Mouse (Mus musculus): ENCODE data around the gene Rab5c. TPM values are rescaled to one million over a fixed set of nuclear protein-coding genes. Genes with fewer than 3 reads are reported as not detected.

Gene Rab5c
- polyA plus RNA-seq, 1 experiment from 2014 or later = 142 TPM

DNA sequence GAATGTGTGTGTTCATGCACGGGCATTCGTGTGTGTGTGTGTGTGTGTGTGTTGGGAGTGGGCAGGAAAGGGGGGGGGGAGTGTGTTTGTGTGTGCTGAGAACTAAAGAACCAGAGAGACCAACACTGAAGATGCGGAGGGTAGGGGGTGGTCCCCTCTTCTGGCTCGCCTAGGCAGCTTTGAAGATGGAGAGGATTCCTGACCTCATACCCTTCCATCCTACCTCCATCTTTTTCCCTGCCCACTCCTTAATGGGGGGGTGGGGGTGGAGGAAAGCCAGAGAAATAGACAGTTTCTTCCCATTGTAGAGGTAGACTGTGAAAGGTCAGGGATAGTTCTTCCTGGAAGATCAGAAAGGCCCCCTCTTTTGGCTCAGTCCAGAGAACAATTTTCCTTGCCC lies 24.8 kb downstream of the Rab5c start:
- no peaks in the 10 kb centered on the region for H3K9me3 ChIP-seq (replicated peaks; ENCODE audit: control insufficient read depth, low read length)
- H3K27me3 ChIP-seq (replicated peaks; ENCODE audit: control insufficient read depth, insufficient read depth, low read length) = no peaks in the 10 kb centered on the region
- H3K4me2 ChIP-seq (ENCODE audit: low read length) = no peak overlapping the region
- 50% methylated on average over 4 of the region's 4 CpGs for WGBS
- peaks cover 14% of the 10 kb centered on the region for H3K4me1 ChIP-seq (ENCODE audit: control insufficient read depth, insufficient read depth, low read length)
- H3K27ac ChIP-seq (ENCODE audit: low read depth, low read length) = no peak overlapping the region
- H3K4me3 ChIP-seq (ENCODE audit: low read depth, low read length) = no peak overlapping the region
- peak overlapping the region; percentile 1; the same call in 1 of the 2 replicates for H3K9ac ChIP-seq (ENCODE audit: low read length)
- ATAC-seq = no peak
- no peak for DNase-seq (ENCODE audit: low spot score)
- peaks cover 59% of the 10 kb centered on the region for H3K36me3 ChIP-seq (ENCODE audit: control insufficient read depth, insufficient read depth, low read length)

DNA sequence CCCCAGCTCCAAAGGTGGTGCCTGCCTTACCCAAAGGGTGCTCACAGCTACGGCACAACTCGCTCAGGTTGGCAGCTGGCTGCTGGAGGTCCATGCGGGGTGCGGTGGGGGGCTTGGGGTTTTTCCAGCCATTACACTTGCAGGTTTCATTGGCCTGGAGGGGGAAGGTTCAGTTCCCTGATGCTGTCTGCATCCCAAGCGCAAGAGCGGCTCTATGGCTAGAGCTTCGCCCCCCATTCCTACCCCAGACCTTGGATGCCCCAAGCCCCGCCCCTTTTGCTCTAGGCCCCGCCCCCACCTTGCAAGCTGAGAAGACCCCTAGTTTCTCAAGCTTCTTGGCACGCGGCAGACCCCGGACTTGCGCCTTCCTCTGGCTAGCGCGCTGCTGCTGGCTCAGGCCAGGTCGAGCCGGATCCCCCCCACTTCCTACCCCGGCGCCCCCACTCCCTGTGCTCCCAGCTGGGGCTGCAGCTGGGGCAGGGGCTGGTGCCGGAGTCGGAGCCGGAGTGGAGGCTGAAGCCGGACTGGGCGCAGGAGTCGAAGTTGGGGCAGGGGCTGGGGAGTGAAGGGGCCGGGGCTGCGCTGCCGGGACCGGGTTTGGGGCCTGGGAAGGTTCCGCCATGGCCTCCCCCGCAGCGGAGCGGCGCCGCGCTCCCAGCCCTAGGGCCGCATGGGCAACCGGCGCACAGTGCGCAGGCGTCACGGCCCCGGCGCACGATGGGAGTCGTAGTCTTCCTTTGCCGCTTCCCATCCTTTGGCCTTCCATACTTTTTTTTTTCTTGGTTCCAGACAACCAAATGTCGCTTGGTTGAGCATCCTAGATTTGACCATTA lies 26.0 kb downstream of the Rab5c start, which contains the start of gene Kat2a:
Gene Kat2a, minus strand, starts transcription at position 683 of the 833 bp plus-strand sequence.
- peak within 1 kb of the TSS; percentile 65 for H3K4me2 ChIP-seq (ENCODE audit: low read length)
- H3K4me3 ChIP-seq (ENCODE audit: low read depth, low read length) = peak within 1 kb of the TSS; percentile 77
- WGBS = 2% methylated on average over 43 of the region's 48 CpGs
- H3K4me1 ChIP-seq (ENCODE audit: control insufficient read depth, insufficient read depth, low read length) = peaks cover 14% of the 10 kb centered on the region
- H3K9me3 ChIP-seq (replicated peaks; ENCODE audit: control insufficient read depth, low read length) = no peaks in the 10 kb centered on the region
- ATAC-seq (peak; percentile 93), DNase-seq (ENCODE audit: low spot score) (peak; percentile 92)
- H3K36me3 ChIP-seq (ENCODE audit: control insufficient read depth, insufficient read depth, low read length) = peaks cover 59% of the 10 kb centered on the region
- H3K9ac ChIP-seq (ENCODE audit: low read length) = peak within 1 kb of the TSS; percentile 85
- H3K27me3 ChIP-seq (replicated peaks; ENCODE audit: control insufficient read depth, insufficient read depth, low read length) = no peaks in the 10 kb centered on the region
- peak within 1 kb of the TSS; percentile 35; the same call in 1 of the 2 replicates for H3K27ac ChIP-seq (ENCODE audit: low read depth, low read length)

DNA sequence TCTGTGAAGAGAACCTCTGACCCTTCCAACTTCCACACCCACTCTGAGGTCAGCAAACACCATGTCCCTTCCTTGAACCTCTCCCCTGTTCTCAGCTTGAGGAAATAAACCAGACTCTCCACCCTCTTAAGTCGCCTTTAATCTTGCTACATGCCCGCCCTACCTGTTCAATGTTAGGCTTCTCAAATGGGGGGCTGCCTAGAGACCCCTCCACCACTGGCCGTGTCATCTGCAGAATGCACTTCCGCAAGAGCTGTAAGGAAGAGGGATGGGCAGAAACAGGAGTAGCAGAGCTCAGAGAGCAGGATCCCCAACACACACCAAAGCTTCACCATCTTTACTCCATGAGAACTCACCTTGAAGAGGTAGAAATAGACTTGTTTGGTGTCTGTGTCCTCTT lies 27.0 kb downstream of the Rab5c start:
- Histone ChIP-seq H3K4me2 (ENCODE audit: low read length) (no peak overlapping the region), H3K4me3 (ENCODE audit: low read depth, low read length) (no peak overlapping the region), H3K27me3 (replicated peaks; ENCODE audit: control insufficient read depth, insufficient read depth, low read length) (no peaks in the 10 kb centered on the region), H3K9me3 (replicated peaks; ENCODE audit: control insufficient read depth, low read length) (no peaks in the 10 kb centered on the region), H3K9ac (ENCODE audit: low read length) (no peak overlapping the region), H3K36me3 (ENCODE audit: control insufficient read depth, insufficient read depth, low read length) (peaks cover 59% of the 10 kb centered on the region), H3K4me1 (ENCODE audit: control insufficient read depth, insufficient read depth, low read length) (peaks cover 14% of the 10 kb centered on the region), H3K27ac (ENCODE audit: low read depth, low read length) (no peak overlapping the region)
- DNase-seq (ENCODE audit: low spot score) = no peak
- no peak for ATAC-seq
- 92% methylated on average over 4 of the region's 4 CpGs for WGBS

DNA sequence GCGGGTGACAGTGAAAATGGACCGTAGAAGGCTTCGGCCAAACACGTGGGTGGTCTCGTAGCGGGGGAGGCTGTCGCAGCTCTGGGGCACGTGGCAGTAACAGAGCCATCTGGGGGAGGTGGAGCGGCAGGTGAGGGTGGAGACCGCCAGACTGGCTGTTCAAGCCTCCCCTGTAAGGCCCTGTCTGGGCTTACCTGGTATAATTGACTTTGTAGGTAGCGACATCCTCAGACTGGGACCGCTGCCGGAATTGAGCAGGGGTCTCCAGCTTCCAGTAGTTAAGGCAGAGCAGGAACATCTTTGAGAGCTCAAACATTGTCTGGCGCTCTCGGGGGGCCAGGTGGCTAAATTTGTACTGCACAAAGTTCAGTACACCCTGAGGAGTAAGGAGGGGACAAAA lies 27.5 kb downstream of the Rab5c start:
- Histone ChIP-seq H3K4me3 (ENCODE audit: low read depth, low read length) (no peak overlapping the region), H3K4me2 (ENCODE audit: low read length) (no peak overlapping the region), H3K36me3 (ENCODE audit: control insufficient read depth, insufficient read depth, low read length) (peaks cover 59% of the 10 kb centered on the region), H3K9me3 (replicated peaks; ENCODE audit: control insufficient read depth, low read length) (no peaks in the 10 kb centered on the region), H3K27ac (ENCODE audit: low read depth, low read length) (no peak overlapping the region), H3K4me1 (ENCODE audit: control insufficient read depth, insufficient read depth, low read length) (peaks cover 14% of the 10 kb centered on the region), H3K9ac (ENCODE audit: low read length) (no peak overlapping the region), H3K27me3 (replicated peaks; ENCODE audit: control insufficient read depth, insufficient read depth, low read length) (no peaks in the 10 kb centered on the region)
- ATAC-seq (no peak), DNase-seq (ENCODE audit: low spot score) (no peak)
- 92% methylated on average over 15 of the region's 15 CpGs for WGBS

DNA sequence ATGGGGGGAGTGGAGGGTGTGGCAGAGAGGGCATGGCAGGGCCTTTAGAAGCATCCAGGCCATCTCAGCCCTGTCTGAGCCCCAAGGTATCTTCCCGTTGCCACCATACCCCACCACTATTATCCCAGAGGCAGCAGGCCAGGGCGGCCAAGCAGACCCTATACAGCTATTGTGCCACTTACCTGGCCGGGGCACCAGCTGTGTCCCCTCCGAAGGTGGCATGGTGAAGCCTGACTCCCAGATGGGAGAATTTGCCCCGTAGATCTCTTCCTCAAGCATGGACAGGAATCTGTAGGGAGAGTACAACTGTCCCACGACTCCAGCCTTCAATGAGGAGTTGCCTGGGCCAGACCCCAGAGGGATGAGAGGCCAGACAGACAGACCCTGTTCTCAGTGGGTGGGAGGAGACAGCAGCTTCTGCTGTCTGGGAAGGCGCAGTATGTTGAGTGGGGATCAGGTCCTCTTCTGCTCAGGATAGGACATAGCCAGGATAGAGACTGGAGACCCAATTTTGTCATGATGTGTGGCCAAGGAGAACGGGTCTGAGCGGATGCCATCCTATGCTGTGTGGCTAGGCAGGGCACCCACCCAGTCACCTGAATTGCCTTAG lies 28.7 kb downstream of the Rab5c start:
- Histone ChIP-seq H3K9ac (ENCODE audit: low read length) (no peak overlapping the region), H3K27me3 (replicated peaks; ENCODE audit: control insufficient read depth, insufficient read depth, low read length) (no peaks in the 10 kb centered on the region), H3K36me3 (ENCODE audit: control insufficient read depth, insufficient read depth, low read length) (peaks cover 60% of the 10 kb centered on the region), H3K27ac (ENCODE audit: low read depth, low read length) (no peak overlapping the region), H3K4me3 (ENCODE audit: low read depth, low read length) (no peak overlapping the region), H3K9me3 (replicated peaks; ENCODE audit: control insufficient read depth, low read length) (no peaks in the 10 kb centered on the region), H3K4me1 (ENCODE audit: control insufficient read depth, insufficient read depth, low read length) (peaks cover 14% of the 10 kb centered on the region), H3K4me2 (ENCODE audit: low read length) (no peak overlapping the region)
- DNase-seq (ENCODE audit: low spot score) = no peak
- ATAC-seq = no peak
- WGBS = 93% methylated on average over 9 of the region's 9 CpGs

DNA sequence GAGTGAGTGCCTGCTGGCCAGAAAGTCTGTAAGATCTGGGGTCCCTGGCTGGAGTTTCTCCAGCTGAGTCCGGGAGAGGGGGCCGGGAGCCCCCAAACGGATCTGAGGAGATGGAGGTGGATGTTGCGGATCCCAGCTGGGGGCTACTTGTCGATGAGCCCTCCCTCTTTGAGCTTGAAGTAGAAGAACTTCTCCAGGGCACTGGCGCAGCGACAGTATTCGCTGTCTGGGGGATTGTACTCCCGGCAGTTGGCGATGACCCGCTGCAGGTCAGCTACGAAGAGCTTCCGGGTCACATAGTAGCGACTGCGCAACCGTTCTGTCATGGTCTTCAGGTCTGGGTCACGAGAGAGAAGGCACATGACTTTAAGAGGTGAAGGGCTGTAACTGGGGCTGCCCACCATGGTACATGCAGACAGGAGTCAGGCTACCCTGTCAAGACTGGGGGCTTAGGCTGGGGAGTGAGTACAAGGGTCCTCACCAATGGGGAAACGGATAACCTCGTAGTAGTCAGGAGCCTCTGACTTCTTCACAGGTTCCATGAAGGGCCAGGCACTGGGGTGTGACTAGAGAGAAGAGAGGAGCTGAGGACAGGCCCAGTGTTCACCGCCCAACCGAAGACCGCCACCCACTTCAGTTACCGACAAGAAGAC lies 32.8 kb downstream of the Rab5c start:
- H3K36me3 ChIP-seq (ENCODE audit: control insufficient read depth, insufficient read depth, low read length) = peaks cover 61% of the 10 kb centered on the region
- WGBS = 93% methylated on average over 22 of the region's 23 CpGs
- no peak overlapping the region; the same call in 1 of the 2 replicates for H3K9ac ChIP-seq (ENCODE audit: low read length)

DNA sequence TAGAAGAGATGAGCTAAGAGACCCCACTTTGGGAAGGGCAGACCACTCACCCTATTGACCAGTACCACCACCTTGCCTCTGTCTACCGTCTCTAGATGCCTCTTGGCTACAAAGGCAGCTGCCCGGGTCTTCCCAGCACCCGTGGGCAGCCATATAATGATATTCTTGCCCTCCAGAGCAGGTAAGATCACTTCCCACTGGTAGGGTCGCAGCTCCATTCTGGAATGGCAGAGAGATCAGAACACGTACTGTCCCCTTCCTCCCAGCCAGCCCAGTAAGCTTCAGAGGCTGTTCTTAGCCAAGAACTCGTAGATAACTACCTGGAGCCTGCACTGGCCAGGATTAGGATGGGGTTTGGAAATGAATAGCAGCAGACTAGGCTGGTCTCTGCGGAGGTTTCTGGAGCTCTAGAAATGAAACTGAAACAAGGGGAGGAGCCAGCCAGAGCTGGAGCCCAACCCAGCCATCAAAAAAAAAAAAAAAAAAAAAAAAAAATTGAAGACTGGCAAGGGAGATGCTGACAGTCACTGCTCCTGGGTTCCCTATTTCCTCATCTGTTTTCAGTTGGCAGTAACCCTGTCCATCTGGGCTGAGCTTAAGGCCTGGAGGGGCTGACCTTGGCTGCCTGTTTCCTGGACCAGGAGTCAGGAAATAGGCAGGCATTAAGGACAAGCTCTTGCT lies 34.0 kb downstream of the Rab5c start, which contains the start of gene Dhx58:
Gene Dhx58, minus strand, starts transcription at position 421 of the 681 bp plus-strand sequence.
- Histone ChIP-seq H3K27ac (ENCODE audit: low read depth, low read length) (no peak within 1 kb of the TSS; the same call in 1 of the 2 replicates), H3K4me1 (ENCODE audit: control insufficient read depth, insufficient read depth, low read length) (0 out of 2 replicates have a peak, but pooled peaks cover 3% of the 10 kb centered on the region), H3K4me2 (ENCODE audit: low read length) (no peak within 1 kb of the TSS), H3K9me3 (replicated peaks; ENCODE audit: control insufficient read depth, low read length) (no peaks in the 10 kb centered on the region), H3K36me3 (ENCODE audit: control insufficient read depth, insufficient read depth, low read length) (peaks cover 50% of the 10 kb centered on the region), H3K9ac (ENCODE audit: low read length) (no peak within 1 kb of the TSS), H3K27me3 (replicated peaks; ENCODE audit: control insufficient read depth, insufficient read depth, low read length) (no peaks in the 10 kb centered on the region), H3K4me3 (ENCODE audit: low read depth, low read length) (no peak within 1 kb of the TSS)
- ATAC-seq (no peak), DNase-seq (ENCODE audit: low spot score) (no peak)
- whole genome bisulfite sequencing = 71% methylated on average over 7 of the region's 7 CpGs

More for the DNA sequence above, 32.8 kb downstream of the Rab5c start:
- Histone ChIP-seq H3K27ac (ENCODE audit: low read depth, low read length) (no peak overlapping the region), H3K4me2 (ENCODE audit: low read length) (no peak overlapping the region), H3K4me3 (ENCODE audit: low read depth, low read length) (no peak overlapping the region), H3K27me3 (replicated peaks; ENCODE audit: control insufficient read depth, insufficient read depth, low read length) (no peaks in the 10 kb centered on the region), H3K9me3 (replicated peaks; ENCODE audit: control insufficient read depth, low read length) (no peaks in the 10 kb centered on the region), H3K4me1 (ENCODE audit: control insufficient read depth, insufficient read depth, low read length) (0 out of 2 replicates have a peak, but pooled peaks cover 3% of the 10 kb centered on the region)
- DNase-seq (ENCODE audit: low spot score) (no peak), ATAC-seq (no peak)

DNA sequence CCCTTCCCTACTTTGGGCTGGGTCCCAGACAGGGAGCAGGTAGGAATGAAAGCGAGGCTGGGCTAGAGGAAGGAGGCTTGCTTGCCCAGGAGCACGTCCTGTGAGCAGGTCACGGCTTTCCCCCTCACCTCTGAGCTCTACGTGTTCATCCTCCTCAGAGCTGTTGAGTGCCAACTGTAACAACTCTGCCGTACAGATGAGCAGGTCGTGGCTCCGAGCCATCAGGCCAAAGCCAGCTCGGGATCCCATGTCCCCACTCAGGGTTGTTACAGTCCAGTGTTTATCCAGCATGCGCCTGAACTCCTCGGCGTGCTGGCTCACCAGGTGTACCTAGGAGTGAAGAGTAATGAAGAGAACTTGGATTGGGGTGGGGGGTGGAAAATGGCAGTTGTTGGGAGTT lies 34.6 kb downstream of the Rab5c start:
- H3K9ac ChIP-seq (ENCODE audit: low read length) = no peak overlapping the region
- no peak overlapping the region for H3K27ac ChIP-seq (ENCODE audit: low read depth, low read length)
- H3K27me3 ChIP-seq (replicated peaks; ENCODE audit: control insufficient read depth, insufficient read depth, low read length) = no peaks in the 10 kb centered on the region
- no peaks in the 10 kb centered on the region for H3K9me3 ChIP-seq (replicated peaks; ENCODE audit: control insufficient read depth, low read length)
- DNase-seq (ENCODE audit: low spot score) = no peak
- 0 out of 2 replicates have a peak, but pooled peaks cover 3% of the 10 kb centered on the region for H3K4me1 ChIP-seq (ENCODE audit: control insufficient read depth, insufficient read depth, low read length)
- ATAC-seq = no peak
- 69% methylated on average over 11 of the region's 11 CpGs for WGBS
- H3K36me3 ChIP-seq (ENCODE audit: control insufficient read depth, insufficient read depth, low read length) = peaks cover 44% of the 10 kb centered on the region
- no peak overlapping the region for H3K4me3 ChIP-seq (ENCODE audit: low read depth, low read length)
- H3K4me2 ChIP-seq (ENCODE audit: low read length) = no peak overlapping the region

All from forebrain, embryonic 14.5 days (tissue).